Comparison of ENCODE assay signal across 8 mouse cellular contexts in genomic region chr9:20521306-20521957, GRCm38 (mm10). TPM values are rescaled to one million over a fixed set of nuclear protein-coding genes. Genes with fewer than 3 reads are reported as not detected.
DNase-seq lines count a peak whose midpoint lies in the region; ATAC-seq and TF ChIP-seq lines count a peak whose summit lies in the region.

Gene Zfp266, minus strand, starts transcription at chr9:20521417.

- DNase-seq in 416B (ENCODE audit: low read depth), result peak; percentile 87
- DNase-seq in embryonic facial prominence, embryonic 14.5 days (ENCODE audit: low spot score), result peak; percentile 95
- peak; percentile 91 for DNase-seq in heart, adult 8-10 months (ENCODE audit: low spot score)
- peak; percentile 82 to 92 for DNase-seq in kidney, adult 8-10 months
- peak; percentile 96 for DNase-seq in midbrain, embryonic 14.5 days
- peak; percentile 84 for DNase-seq in spleen, adult 12 weeks (ENCODE audit: low spot score)

- H3K9me3 ChIP-seq in embryonic facial prominence, embryonic 14.5 days (ENCODE audit: control insufficient read depth, low read length), result no peaks in the 10 kb centered on the region
- no peaks in the 10 kb centered on the region for H3K9me3 ChIP-seq in limb, embryonic 12.5 days
- no peaks in the 10 kb centered on the region for H3K9me3 ChIP-seq in midbrain, embryonic 14.5 days (ENCODE audit: control insufficient read depth, low read length)

- peak within 1 kb of the TSS; percentile 94 for H3K9ac ChIP-seq in embryonic facial prominence, embryonic 14.5 days (ENCODE audit: low read depth, low read length)
- peak within 1 kb of the TSS; percentile 96 for H3K9ac ChIP-seq in limb, embryonic 12.5 days (replicated peaks)
- peak within 1 kb of the TSS; percentile 93 for H3K9ac ChIP-seq in midbrain, embryonic 14.5 days (replicated peaks; ENCODE audit: low read length)

- peak; percentile 67; the same call in 1 of the 2 replicates for TF ChIP-seq POLR2A in bone marrow, adult 2 months (IDR thresholded peaks at IDR 0.05; ENCODE audit: borderline replicate concordance, control insufficient read depth, low read depth, low read length)

- peak within 1 kb of the TSS; percentile 70 for H3K27ac ChIP-seq in bone marrow, adult 2 months (ENCODE audit: control insufficient read depth, insufficient read depth, low read depth, low read length, poor library complexity)
- peak within 1 kb of the TSS; percentile 99 for H3K27ac ChIP-seq in embryonic facial prominence, embryonic 14.5 days (replicated peaks; ENCODE audit: low read depth, low read length)
- peak within 1 kb of the TSS; percentile 99 for H3K27ac ChIP-seq in limb, embryonic 12.5 days
- H3K27ac ChIP-seq in midbrain, embryonic 14.5 days (replicated peaks; ENCODE audit: low read depth, low read length), result peak within 1 kb of the TSS; percentile 97

- peak within 1 kb of the TSS; percentile 92 for H3K4me2 ChIP-seq in embryonic facial prominence, embryonic 14.5 days (ENCODE audit: low read depth, low read length)
- peak within 1 kb of the TSS; percentile 65 for H3K4me2 ChIP-seq in limb, embryonic 12.5 days
- peak within 1 kb of the TSS; percentile 92 for H3K4me2 ChIP-seq in midbrain, embryonic 14.5 days (ENCODE audit: low read length)

- no peak for TF ChIP-seq CTCF in bone marrow, adult 2 months (IDR thresholded peaks at IDR 0.05; ENCODE audit: control insufficient read depth, insufficient read depth, low read length)

- no peaks in the 10 kb centered on the region for H3K27me3 ChIP-seq in embryonic facial prominence, embryonic 14.5 days (replicated peaks; ENCODE audit: control insufficient read depth, insufficient read depth, low read length)
- no peaks in the 10 kb centered on the region for H3K27me3 ChIP-seq in limb, embryonic 12.5 days
- no peaks in the 10 kb centered on the region for H3K27me3 ChIP-seq in midbrain, embryonic 14.5 days (ENCODE audit: control insufficient read depth, insufficient read depth, low read length)

- H3K36me3 ChIP-seq in embryonic facial prominence, embryonic 14.5 days (ENCODE audit: control insufficient read depth, insufficient read depth, low read length), result peaks cover 24% of the 10 kb centered on the region
- peaks cover 28% of the 10 kb centered on the region for H3K36me3 ChIP-seq in limb, embryonic 12.5 days
- 0 out of 2 replicates have a peak, but pooled peaks cover 4% of the 10 kb centered on the region for H3K36me3 ChIP-seq in midbrain, embryonic 14.5 days (ENCODE audit: control insufficient read depth, insufficient read depth, low read length)

- peak; percentile 94 for ATAC-seq in embryonic facial prominence, embryonic 14.5 days (ENCODE audit: low read depth)
- peak; percentile 90 for ATAC-seq in limb, embryonic 12.5 days (ENCODE audit: insufficient number of reproducible peaks, insufficient read depth, low FRiP score, low TSS enrichment, low read depth)
- ATAC-seq in midbrain, embryonic 14.5 days (ENCODE audit: low FRiP score, low TSS enrichment), result peak; percentile 94

- H3K4me1 ChIP-seq in bone marrow, adult 2 months (ENCODE audit: control insufficient read depth, insufficient read depth, low read length), result no peaks in the 10 kb centered on the region; the same call in 1 of the 2 replicates
- H3K4me1 ChIP-seq in embryonic facial prominence, embryonic 14.5 days (ENCODE audit: control insufficient read depth, insufficient read depth, low read length), result peaks cover 18% of the 10 kb centered on the region
- H3K4me1 ChIP-seq in limb, embryonic 12.5 days (replicated peaks), result peaks cover 18% of the 10 kb centered on the region
- H3K4me1 ChIP-seq in midbrain, embryonic 14.5 days (ENCODE audit: control insufficient read depth, insufficient read depth, low read length), result peaks cover 31% of the 10 kb centered on the region

- peak within 1 kb of the TSS; percentile 92 for H3K4me3 ChIP-seq in bone marrow, adult 2 months (replicated peaks; ENCODE audit: control insufficient read depth, low read depth, low read length)
- peak within 1 kb of the TSS; percentile 71 for H3K4me3 ChIP-seq in embryonic facial prominence, embryonic 14.5 days (ENCODE audit: low read depth, low read length)
- peak within 1 kb of the TSS; percentile 82 for H3K4me3 ChIP-seq in limb, embryonic 12.5 days (replicated peaks)
- peak within 1 kb of the TSS; percentile 79 for H3K4me3 ChIP-seq in midbrain, embryonic 14.5 days (replicated peaks; ENCODE audit: low read depth, low read length)

- WGBS in bone marrow, adult 2 months, result under 1% methylated on average over 46 of the region's 46 CpGs
- WGBS in embryonic facial prominence, embryonic 14.5 days, result under 1% methylated on average over 41 of the region's 46 CpGs
- WGBS in limb, embryonic 12.5 days, result under 1% methylated on average over 46 of the region's 46 CpGs
- WGBS in midbrain, embryonic 14.5 days, result under 1% methylated on average over 46 of the region's 46 CpGs

RNA-seq across cellular contexts. Expression of gene Zfp266, which starts in this region (rescaled TPM):
- 3.0 and 9.8 TPM in 2 replicates for polyA plus RNA-seq in bone marrow, adult 2 months (2011; ENCODE audit: insufficient read depth, insufficient read length, low replicate concordance, missing spikeins)
- polyA plus RNA-seq in embryonic facial prominence, embryonic 14.5 days (2014; fragmentation: Nextera tagmentation; extraction: Ambion mirVana), result 80.9 and 90.5 TPM in 2 replicates
- total RNA-seq in heart, adult 8-10 months (2022), result 10 to 100 TPM; 20.3 to 28.4 (median 21.8) TPM
- polyA plus RNA-seq in limb, embryonic 12.5 days (2016; fragmentation: Nextera tagmentation; extraction: Ambion mirVana), result 160 and 170 TPM in 2 replicates
- polyA plus RNA-seq in midbrain, embryonic 14.5 days (2014; fragmentation: Nextera tagmentation; extraction: Ambion mirVana), result 98.2 and 123 TPM in 2 replicates

Comparison
In these comparisons a context has a peak if more than half of its experiments do, and no peak if none do; other contexts are left out.
1. Peak in every context shown above with its lines: DNase-seq, ATAC-seq, H3K4me3 ChIP-seq and H3K27ac ChIP-seq.